Mouse (Mus musculus) thymus, adult 2 months (tissue): Measurements from ENCODE around the gene Ncdn. TPM values are rescaled to one million over a fixed set of nuclear protein-coding genes. Genes with fewer than 3 reads are reported as not detected.

Source experiments
- DNase-seq: peaks from one replicate; pipeline ENCODE4 v3.0.0; 2021
- H3K27ac ChIP-seq: fragments of 200-500 bp; 2 replicates; pipeline ENCODE4 v1.5.1; 2012; ENCODE audit warnings: low read length, control low read depth; ENCODE audit not compliant: control insufficient read depth, insufficient read depth
- H3K27me3 ChIP-seq: fragments of 200-500 bp; 2 replicates; pipeline ENCODE4 v1.6.1; 2012; ENCODE audit warnings: mild to moderate bottlenecking, low read length, moderate library complexity, mixed read lengths; ENCODE audit not compliant: control insufficient read depth, insufficient read depth
- H3K36me3 ChIP-seq: fragments of 200-500 bp; 2 replicates; pipeline ENCODE4 v1.6.1; 2012; ENCODE audit warnings: mild to moderate bottlenecking, low read length, moderate library complexity; ENCODE audit not compliant: control insufficient read depth, insufficient read depth
- H3K4me1 ChIP-seq: fragments of 200-500 bp; replicated peaks from 2 replicates; pipeline ENCODE4 v1.6.1; 2012; ENCODE audit warnings: low read length; ENCODE audit not compliant: control insufficient read depth, insufficient read depth
- H3K4me3 ChIP-seq: fragments of 200-500 bp; 2 replicates; pipeline ENCODE4 v1.5.1; 2012; ENCODE audit warnings: mild to moderate bottlenecking, low read length, control low read depth, moderate library complexity; ENCODE audit not compliant: control insufficient read depth, insufficient read depth
- CTCF ChIP-seq: fragments of 200-500 bp; IDR thresholded peaks from 2 replicates; pipeline ENCODE4 v1.5.1; 2012; ENCODE audit warnings: mild to moderate bottlenecking, control low read depth, low read length, moderate library complexity, borderline replicate concordance; ENCODE audit not compliant: control insufficient read depth, poor library complexity, insufficient read depth; ENCODE audit errors: extremely low read depth
- POLR2A ChIP-seq: fragments of 200-500 bp; IDR thresholded peaks from 2 replicates; pipeline ENCODE4 v1.6.1; 2012; ENCODE audit warnings: mild to moderate bottlenecking, low read length, control low read depth, moderate library complexity; ENCODE audit not compliant: control insufficient read depth, poor library complexity, insufficient read depth; ENCODE audit errors: extremely low read depth
- WGBS: fragments of 180-500 bp; shearing (Covaris S2); methylation state at CpG from one replicate; pipeline ENCODE4 v1.1.7; 2018; 5-methylcytosine and 5-hydroxymethylcytosine counted together
- polyA plus RNA-seq: library from polyadenylated mRNA; depleted of rRNA; stranded (reverse); fragments of >200 nt; gene quantifications from 2 replicates; pipeline ENCODE4 v1.2.3, GENCODE M21; 2012

The Ncdn gene
- polyA plus RNA-seq, 1 experiment: 53.6 TPM

DNA sequence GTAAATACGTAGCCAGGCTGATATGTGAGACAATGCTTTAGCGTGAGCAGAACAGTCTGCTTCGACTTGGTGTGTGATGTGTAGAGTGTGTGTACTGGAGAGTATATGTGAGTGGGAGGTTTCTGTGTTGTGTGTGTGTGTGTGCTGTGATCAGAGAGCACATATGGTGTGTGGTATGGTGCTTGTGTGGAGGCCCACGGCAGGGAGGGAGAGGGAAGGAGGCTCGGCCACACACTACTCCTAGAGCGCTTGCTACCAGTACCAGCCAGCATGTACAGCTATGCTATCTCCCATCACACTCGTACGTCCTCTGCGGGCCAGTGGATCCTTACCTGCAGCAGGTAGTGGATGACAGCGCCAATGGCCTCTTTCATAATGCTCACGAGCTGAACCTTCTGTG, 3.7 kb downstream of the Ncdn start:
- Histone ChIP-seq H3K4me1 (peaks cover 10% of the 10 kb centered on the region), H3K36me3 (0 out of 2 replicates have a peak, but pooled peaks cover 3% of the 10 kb centered on the region), H3K27me3 (no peaks in the 10 kb centered on the region), H3K27ac (no peak overlapping the region), H3K4me3 (no peak overlapping the region)
- no peak for TF ChIP-seq POLR2A
- no peak for TF ChIP-seq CTCF
- WGBS: 96% methylated on average over 11 of the region's 11 CpGs
- no peak for DNase-seq

GRCm38 (mm10) chr4:126748381-126748780, 4.9 kb downstream of the Ncdn start:
- Histone ChIP-seq H3K36me3 (0 out of 2 replicates have a peak, but pooled peaks cover 3% of the 10 kb centered on the region), H3K4me1 (peaks cover 6% of the 10 kb centered on the region), H3K27me3 (no peaks in the 10 kb centered on the region), H3K4me3 (no peak overlapping the region), H3K27ac (no peak overlapping the region)
- TF ChIP-seq CTCF (no peak), POLR2A (no peak)
- DNase-seq: no peak
- 97% methylated on average over 8 of the region's 8 CpGs for WGBS

GRCm38 (mm10) chr4:126746194-126746840, 6.9 kb downstream of the Ncdn start:
- 0 out of 2 replicates have a peak, but pooled peaks cover 3% of the 10 kb centered on the region for H3K36me3 ChIP-seq
- no peak overlapping the region for H3K4me3 ChIP-seq
- 97% methylated on average over 10 of the region's 10 CpGs for WGBS
- no peak overlapping the region for H3K27ac ChIP-seq
- DNase-seq: no peak
- no peaks in the 10 kb centered on the region for H3K27me3 ChIP-seq
- H3K4me1 ChIP-seq: no peaks in the 10 kb centered on the region
- no peak for TF ChIP-seq CTCF
- no peak for TF ChIP-seq POLR2A

DNA sequence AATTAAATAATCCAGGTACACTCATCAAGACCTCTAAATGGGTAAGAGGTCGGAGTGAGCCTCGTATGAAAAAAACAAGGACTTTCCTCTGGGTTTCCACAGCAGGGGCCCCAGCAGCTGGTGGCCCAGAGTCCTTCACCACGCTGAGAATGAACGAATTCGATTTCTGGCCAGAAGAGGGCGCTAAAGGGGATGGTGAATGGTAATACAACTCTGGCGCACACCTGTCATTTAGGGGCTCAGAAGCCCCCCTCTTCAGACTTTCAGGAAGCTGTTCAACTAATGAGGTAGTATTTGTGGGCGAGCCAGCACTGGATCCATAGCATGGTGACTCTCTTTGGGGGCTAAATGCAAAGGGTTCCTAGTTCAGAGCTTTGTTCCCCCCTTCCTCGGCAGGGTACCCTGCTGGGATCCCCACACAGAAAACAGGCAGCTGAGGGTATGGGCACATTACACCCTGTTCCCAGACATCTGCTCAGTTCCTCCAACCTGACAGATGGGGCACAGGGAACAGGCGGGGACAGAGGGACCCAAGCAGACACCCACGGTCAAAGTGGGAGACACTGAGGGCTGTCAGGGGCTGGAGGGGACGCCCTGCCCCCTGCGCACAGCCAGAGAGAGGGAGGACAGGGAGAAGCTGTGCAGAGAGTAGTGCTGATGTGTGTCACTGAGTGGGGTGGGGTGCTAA, 7.6 kb downstream of the Ncdn start:
- Histone ChIP-seq H3K27me3 (no peaks in the 10 kb centered on the region), H3K27ac (no peak overlapping the region), H3K4me3 (no peak overlapping the region), H3K4me1 (no peaks in the 10 kb centered on the region), H3K36me3 (0 out of 2 replicates have a peak, but pooled peaks cover 3% of the 10 kb centered on the region)
- 50% methylated on average over 13 of the region's 13 CpGs for WGBS
- DNase-seq: peak; percentile 69
- no peak for TF ChIP-seq POLR2A
- peak; percentile 54; the same call in 1 of the 2 replicates for TF ChIP-seq CTCF

- Histone ChIP-seq H3K27ac (no peak overlapping the region), H3K27me3 (no peaks in the 10 kb centered on the region), H3K36me3 (0 out of 2 replicates have a peak, but pooled peaks cover 3% of the 10 kb centered on the region), H3K4me1 (no peaks in the 10 kb centered on the region), H3K4me3 (no peak overlapping the region)
- no peak for DNase-seq
- TF ChIP-seq CTCF (no peak), POLR2A (no peak)
- WGBS: 97% methylated on average over 14 of the region's 14 CpGs
These were observed 8.4 kb downstream of the Ncdn start for GRCm38 (mm10) chr4:126744831-126745230.

GRCm38 (mm10) chr4:126743713-126744112, 9.5 kb downstream of the Ncdn start:
- Histone ChIP-seq H3K27ac (no peak overlapping the region), H3K36me3 (0 out of 2 replicates have a peak, but pooled peaks cover 3% of the 10 kb centered on the region), H3K4me3 (no peak overlapping the region), H3K4me1 (no peaks in the 10 kb centered on the region), H3K27me3 (no peaks in the 10 kb centered on the region)
- DNase-seq: no peak
- no peak for TF ChIP-seq POLR2A
- no peak for TF ChIP-seq CTCF
- WGBS: 75% methylated on average over 11 of the region's 11 CpGs
